Mouse (Mus musculus): ENCODE data around the gene Vps53. TPM values are rescaled to one million over a fixed set of nuclear protein-coding genes. Genes with fewer than 3 reads are reported as not detected.
A peak's percentile ranks its signal among the peaks of the same experiment; 100 is the strongest.

The Vps53 gene
- polyA plus RNA-seq, 1 experiment from 2014 or later = 48.5 TPM

GRCm38 (mm10) chr11:76178726-76179494, 537 bp downstream of the Vps53 start:
- H3K9me3 ChIP-seq (replicated peaks; ENCODE audit: control insufficient read depth, low read length) = no peaks in the 10 kb centered on the region
- H3K36me3 ChIP-seq (ENCODE audit: control insufficient read depth, insufficient read depth, low read length) = no peaks in the 10 kb centered on the region
- peak overlapping the region; percentile 87 for H3K9ac ChIP-seq (ENCODE audit: low read length)
- peaks cover 11% of the 10 kb centered on the region; the same call in 1 of the 2 replicates for H3K4me1 ChIP-seq (ENCODE audit: control insufficient read depth, insufficient read depth, low read length)
- H3K4me2 ChIP-seq (ENCODE audit: low read depth, low read length) = peak overlapping the region; percentile 88
- H3K27me3 ChIP-seq (ENCODE audit: control insufficient read depth, insufficient read depth, low read length) = no peaks in the 10 kb centered on the region
- H3K4me3 ChIP-seq (replicated peaks; ENCODE audit: low read length) = peak overlapping the region; percentile 96
- H3K27ac ChIP-seq (ENCODE audit: low read length) = peak overlapping the region; percentile 82
- ATAC-seq (ENCODE audit: insufficient read depth, low FRiP score) = peak; percentile 74
- WGBS = under 1% methylated on average over 28 of the region's 28 CpGs

GRCm38 (mm10) chr11:76170207-76170606, 9.2 kb downstream of the Vps53 start:
- H3K9ac ChIP-seq (ENCODE audit: low read length) = no peak overlapping the region
- H3K27ac ChIP-seq (ENCODE audit: low read length) = no peak overlapping the region
- no peak for ATAC-seq (ENCODE audit: insufficient read depth, low FRiP score)
- 59% methylated on average over 5 of the region's 5 CpGs for WGBS
- H3K36me3 ChIP-seq (ENCODE audit: control insufficient read depth, insufficient read depth, low read length) = no peaks in the 10 kb centered on the region
- no peak overlapping the region for H3K4me2 ChIP-seq (ENCODE audit: low read depth, low read length)
- no peak overlapping the region for H3K4me3 ChIP-seq (replicated peaks; ENCODE audit: low read length)
- peaks cover 3% of the 10 kb centered on the region; the same call in 1 of the 2 replicates for H3K4me1 ChIP-seq (ENCODE audit: control insufficient read depth, insufficient read depth, low read length)
- H3K9me3 ChIP-seq (replicated peaks; ENCODE audit: control insufficient read depth, low read length) = no peaks in the 10 kb centered on the region
- H3K27me3 ChIP-seq (ENCODE audit: control insufficient read depth, insufficient read depth, low read length) = no peaks in the 10 kb centered on the region

GRCm38 (mm10) chr11:76168976-76169375, 10.5 kb downstream of the Vps53 start:
- Histone ChIP-seq H3K36me3 (ENCODE audit: control insufficient read depth, insufficient read depth, low read length) (no peaks in the 10 kb centered on the region), H3K4me3 (replicated peaks; ENCODE audit: low read length) (no peak overlapping the region), H3K9ac (ENCODE audit: low read length) (no peak overlapping the region), H3K27ac (ENCODE audit: low read length) (no peak overlapping the region), H3K4me2 (ENCODE audit: low read depth, low read length) (no peak overlapping the region), H3K9me3 (replicated peaks; ENCODE audit: control insufficient read depth, low read length) (no peaks in the 10 kb centered on the region), H3K27me3 (ENCODE audit: control insufficient read depth, insufficient read depth, low read length) (no peaks in the 10 kb centered on the region), H3K4me1 (ENCODE audit: control insufficient read depth, insufficient read depth, low read length) (peaks cover 3% of the 10 kb centered on the region; the same call in 1 of the 2 replicates)
- 66% methylated on average over 3 of the region's 3 CpGs for WGBS
- no peak for ATAC-seq (ENCODE audit: insufficient read depth, low FRiP score)

GRCm38 (mm10) chr11:76167079-76167765, 12.2 kb downstream of the Vps53 start:
- H3K27ac ChIP-seq (ENCODE audit: low read length) = no peak overlapping the region
- H3K4me2 ChIP-seq (ENCODE audit: low read depth, low read length) = no peak overlapping the region
- no peaks in the 10 kb centered on the region for H3K36me3 ChIP-seq (ENCODE audit: control insufficient read depth, insufficient read depth, low read length)
- H3K9ac ChIP-seq (ENCODE audit: low read length) = no peak overlapping the region
- H3K27me3 ChIP-seq (ENCODE audit: control insufficient read depth, insufficient read depth, low read length) = no peaks in the 10 kb centered on the region
- ATAC-seq (ENCODE audit: insufficient read depth, low FRiP score) = no peak
- 18% methylated on average over 5 of the region's 5 CpGs for WGBS
- peaks cover 3% of the 10 kb centered on the region; the same call in 1 of the 2 replicates for H3K4me1 ChIP-seq (ENCODE audit: control insufficient read depth, insufficient read depth, low read length)
- H3K4me3 ChIP-seq (replicated peaks; ENCODE audit: low read length) = no peak overlapping the region
- H3K9me3 ChIP-seq (replicated peaks; ENCODE audit: control insufficient read depth, low read length) = no peaks in the 10 kb centered on the region

GRCm38 (mm10) chr11:76166657-76167056, 12.8 kb downstream of the Vps53 start:
- Histone ChIP-seq H3K36me3 (ENCODE audit: control insufficient read depth, insufficient read depth, low read length) (no peaks in the 10 kb centered on the region), H3K27ac (ENCODE audit: low read length) (no peak overlapping the region), H3K4me2 (ENCODE audit: low read depth, low read length) (no peak overlapping the region), H3K4me1 (ENCODE audit: control insufficient read depth, insufficient read depth, low read length) (peaks cover 3% of the 10 kb centered on the region; the same call in 1 of the 2 replicates), H3K27me3 (ENCODE audit: control insufficient read depth, insufficient read depth, low read length) (no peaks in the 10 kb centered on the region), H3K4me3 (replicated peaks; ENCODE audit: low read length) (no peak overlapping the region), H3K9ac (ENCODE audit: low read length) (no peak overlapping the region), H3K9me3 (replicated peaks; ENCODE audit: control insufficient read depth, low read length) (no peaks in the 10 kb centered on the region)
- ATAC-seq (ENCODE audit: insufficient read depth, low FRiP score) = no peak
- 92% methylated on average over 4 of the region's 4 CpGs for WGBS

- no peaks in the 10 kb centered on the region for H3K27me3 ChIP-seq (ENCODE audit: control insufficient read depth, insufficient read depth, low read length)
- WGBS = 33% methylated on average over 6 of the region's 6 CpGs
- ATAC-seq (ENCODE audit: insufficient read depth, low FRiP score) = no peak
- no peaks in the 10 kb centered on the region for H3K9me3 ChIP-seq (replicated peaks; ENCODE audit: control insufficient read depth, low read length)
- H3K36me3 ChIP-seq (ENCODE audit: control insufficient read depth, insufficient read depth, low read length) = no peaks in the 10 kb centered on the region
- H3K27ac ChIP-seq (ENCODE audit: low read length) = no peak overlapping the region
- no peak overlapping the region for H3K4me3 ChIP-seq (replicated peaks; ENCODE audit: low read length)
- no peak overlapping the region for H3K4me2 ChIP-seq (ENCODE audit: low read depth, low read length)
- no peak overlapping the region for H3K9ac ChIP-seq (ENCODE audit: low read length)
- H3K4me1 ChIP-seq (ENCODE audit: control insufficient read depth, insufficient read depth, low read length) = no peaks in the 10 kb centered on the region
Measured at GRCm38 (mm10) chr11:76160251-76160650, 19.2 kb downstream of the Vps53 start.

- Histone ChIP-seq H3K4me3 (replicated peaks; ENCODE audit: low read length) (no peak overlapping the region), H3K9me3 (replicated peaks; ENCODE audit: control insufficient read depth, low read length) (no peaks in the 10 kb centered on the region), H3K4me2 (ENCODE audit: low read depth, low read length) (no peak overlapping the region), H3K4me1 (ENCODE audit: control insufficient read depth, insufficient read depth, low read length) (no peaks in the 10 kb centered on the region), H3K27me3 (ENCODE audit: control insufficient read depth, insufficient read depth, low read length) (no peaks in the 10 kb centered on the region), H3K9ac (ENCODE audit: low read length) (no peak overlapping the region), H3K36me3 (ENCODE audit: control insufficient read depth, insufficient read depth, low read length) (no peaks in the 10 kb centered on the region), H3K27ac (ENCODE audit: low read length) (no peak overlapping the region)
- no peak for ATAC-seq (ENCODE audit: insufficient read depth, low FRiP score)
- 85% methylated on average over 2 of the region's 2 CpGs for WGBS
Measured at GRCm38 (mm10) chr11:76158375-76158774, 21.1 kb downstream of the Vps53 start.

GRCm38 (mm10) chr11:76154861-76155260, 24.6 kb downstream of the Vps53 start:
- Histone ChIP-seq H3K4me3 (replicated peaks; ENCODE audit: low read length) (no peak overlapping the region), H3K4me1 (ENCODE audit: control insufficient read depth, insufficient read depth, low read length) (peaks cover 2% of the 10 kb centered on the region; the same call in 1 of the 2 replicates), H3K9ac (ENCODE audit: low read length) (no peak overlapping the region), H3K9me3 (replicated peaks; ENCODE audit: control insufficient read depth, low read length) (no peaks in the 10 kb centered on the region), H3K36me3 (ENCODE audit: control insufficient read depth, insufficient read depth, low read length) (no peaks in the 10 kb centered on the region), H3K27me3 (ENCODE audit: control insufficient read depth, insufficient read depth, low read length) (no peaks in the 10 kb centered on the region), H3K4me2 (ENCODE audit: low read depth, low read length) (no peak overlapping the region), H3K27ac (ENCODE audit: low read length) (no peak overlapping the region)
- 71% methylated on average over 2 of the region's 2 CpGs for WGBS
- no peak for ATAC-seq (ENCODE audit: insufficient read depth, low FRiP score)

- H3K9me3 ChIP-seq (replicated peaks; ENCODE audit: control insufficient read depth, low read length) = no peaks in the 10 kb centered on the region
- no peak overlapping the region for H3K9ac ChIP-seq (ENCODE audit: low read length)
- no peak for ATAC-seq (ENCODE audit: insufficient read depth, low FRiP score)
- WGBS = 88% methylated on average over 2 of the region's 2 CpGs
- H3K27me3 ChIP-seq (ENCODE audit: control insufficient read depth, insufficient read depth, low read length) = no peaks in the 10 kb centered on the region
- H3K36me3 ChIP-seq (ENCODE audit: control insufficient read depth, insufficient read depth, low read length) = no peaks in the 10 kb centered on the region
- no peak overlapping the region for H3K4me3 ChIP-seq (replicated peaks; ENCODE audit: low read length)
- peaks cover 5% of the 10 kb centered on the region for H3K4me1 ChIP-seq (ENCODE audit: control insufficient read depth, insufficient read depth, low read length)
- H3K4me2 ChIP-seq (ENCODE audit: low read depth, low read length) = no peak overlapping the region
- no peak overlapping the region for H3K27ac ChIP-seq (ENCODE audit: low read length)
Measured at GRCm38 (mm10) chr11:76154200-76154599, 25.2 kb downstream of the Vps53 start.
